Mouse (Mus musculus): ENCODE data around the gene Fam20b.

DNA sequence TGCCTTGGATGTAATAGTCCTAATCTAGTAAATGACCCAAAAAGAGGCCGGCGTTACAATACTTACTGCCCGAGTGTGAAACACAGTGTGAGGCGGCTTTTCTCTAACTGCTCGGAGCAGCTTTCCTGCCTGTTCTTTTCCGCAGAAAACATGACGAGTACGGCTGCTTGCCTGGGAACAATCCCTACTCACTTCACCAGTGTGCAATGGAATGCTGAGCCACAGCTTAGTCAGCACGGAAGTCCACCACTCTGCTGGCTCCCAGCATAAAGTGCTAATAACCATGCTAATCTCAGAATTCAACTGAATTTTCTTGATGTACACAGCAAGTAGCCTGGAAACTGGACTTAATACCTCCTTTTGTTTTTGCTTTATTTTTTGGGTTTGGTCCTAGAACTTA is 39.3 kb downstream of the Fam20b start:
- TF ChIP-seq POLR2A (IDR thresholded peaks at IDR 0.05; ENCODE audit: low read depth, low read length): no peak
- no peak for TF ChIP-seq CTCF (conservative IDR thresholded peaks at IDR 0.05; ENCODE audit: insufficient read depth, insufficient read length, low read depth, low read length)

All from kidney, adult 2 months (tissue).